Mouse (Mus musculus) heart, postnatal 0 days (tissue): ENCODE measurements around the gene Fam221b. TPM values are rescaled to one million over a fixed set of nuclear protein-coding genes. Genes with fewer than 3 reads are reported as not detected.

Experiments
- ATAC-seq: fragments of 200-750 bp; cut with Nextera tagmentation; 2 replicates; pipeline ENCODE4 v1.8.0; 2017; ENCODE audit warnings: low read depth, moderate number of reproducible peaks, moderate library complexity; ENCODE audit not compliant: insufficient read depth
- DNase-seq: peaks from one replicate; pipeline ENCODE4 v3.0.0-alpha.2; 2016; ENCODE audit warnings: low spot score
- H3K27ac ChIP-seq: fragments of 300-500 bp; sonication (generic); 2 replicates; pipeline ENCODE4 v1.5.1; 2014; ENCODE audit warnings: low read depth, mild to moderate bottlenecking
- H3K27me3 ChIP-seq: fragments of 300-500 bp; sonication (generic); 2 replicates; pipeline ENCODE4 v1.6.1; 2014; ENCODE audit warnings: low read length, mixed read lengths; ENCODE audit not compliant: control insufficient read depth, insufficient read depth
- H3K36me3 ChIP-seq: fragments of 300-500 bp; sonication (generic); replicated peaks from 2 replicates; pipeline ENCODE4 v1.6.1; 2014; ENCODE audit warnings: low read length, mixed read lengths; ENCODE audit not compliant: control insufficient read depth, insufficient read depth
- H3K4me1 ChIP-seq: fragments of 300-500 bp; sonication (generic); 2 replicates; pipeline ENCODE4 v1.6.1; 2014; ENCODE audit warnings: antibody characterized with exemption; ENCODE audit not compliant: control insufficient read depth, insufficient read depth
- H3K4me2 ChIP-seq: fragments of 300-500 bp; sonication (generic); 2 replicates; pipeline ENCODE4 v1.6.1; 2014; ENCODE audit warnings: low read depth, mild to moderate bottlenecking, low read length, moderate library complexity
- H3K4me3 ChIP-seq: fragments of 300-500 bp; sonication (generic); 2 replicates; pipeline ENCODE4 v1.5.1; 2014; ENCODE audit warnings: low read depth, low read length
- H3K9ac ChIP-seq: fragments of 300-500 bp; sonication (generic); replicated peaks from 2 replicates; pipeline ENCODE4 v1.6.1; 2014; ENCODE audit warnings: low read depth, low read length, mixed read lengths
- H3K9me3 ChIP-seq: fragments of 300-500 bp; sonication (generic); replicated peaks from 2 replicates; pipeline ENCODE4 v1.6.1; 2016; ENCODE audit warnings: low read length; ENCODE audit not compliant: control insufficient read depth
- CTCF ChIP-seq: IDR thresholded peaks from 2 replicates; pipeline ENCODE4 v1.5.1; 2016; ENCODE audit warnings: antibody characterized with exemption, control low read depth, low read depth
- EP300 ChIP-seq: IDR thresholded peaks from 2 replicates; pipeline ENCODE4 v1.6.1; 2016; ENCODE audit warnings: antibody characterized with exemption, low read depth
- WGBS: fragments of 180-500 bp; shearing (Covaris S2); extraction: QIAGEN DNeasy Blood & Tissue Kit; methylation state at CpG from one replicate; pipeline ENCODE4 v1.1.7; 2014; 5-methylcytosine and 5-hydroxymethylcytosine counted together
- polyA plus RNA-seq: library from polyadenylated mRNA; unstranded; fragments of >200 nt; fragmentation: Nextera tagmentation; extraction: Ambion mirVana; gene quantifications from 2 replicates; pipeline ENCODE4 v1.2.1, GENCODE M21; 2015
- total RNA-seq: library from RNA; depleted of rRNA; stranded (reverse); fragments of >200 nt; gene quantifications from 2 replicates; pipeline ENCODE4 v1.2.3, GENCODE M21; 2014; ENCODE audit warnings: low replicate concordance; rRNA removed

Gene Fam221b
- total RNA-seq (not detected in 2 replicates), polyA plus RNA-seq (3.6 and 4.0 TPM in 2 replicates)

GRCm38 (mm10) chr4:43668782-43669427 lies at the start of gene Fam221b, which contains the start of gene Tmem8b:
Gene Fam221b (minus strand): TSS chr4:43669145.
Gene Tmem8b (plus strand): TSS chr4:43668971.
- Histone ChIP-seq H3K36me3 (no peaks in the 10 kb centered on the region), H3K27me3 (peaks cover 8% of the 10 kb centered on the region), H3K4me3 (peak within 1 kb of the TSS; percentile 78), H3K4me1 (0 out of 2 replicates have a peak, but pooled peaks cover 8% of the 10 kb centered on the region), H3K4me2 (peak within 1 kb of the TSS; percentile 92), H3K9me3 (no peaks in the 10 kb centered on the region), H3K27ac (peak within 1 kb of the TSS; percentile 77), H3K9ac (peak within 1 kb of the TSS; percentile 86)
- DNase-seq (peak; percentile 77), ATAC-seq (peak; percentile 91)
- TF ChIP-seq EP300, result no peak
- TF ChIP-seq CTCF, result no peak
- WGBS, result under 1% methylated on average over 40 of the region's 41 CpGs

GRCm38 (mm10) chr4:43713652-43714219 lies 44.8 kb upstream of the Fam221b start:
- H3K9ac ChIP-seq, result no peak overlapping the region
- peaks cover 7% of the 10 kb centered on the region; the same call in 1 of the 2 replicates for H3K4me1 ChIP-seq
- TF ChIP-seq EP300 (no peak), CTCF (no peak)
- no peaks in the 10 kb centered on the region for H3K36me3 ChIP-seq
- no peak for ATAC-seq
- no peaks in the 10 kb centered on the region for H3K9me3 ChIP-seq
- 0 out of 2 replicates have a peak, but pooled peaks cover 3% of the 10 kb centered on the region for H3K27me3 ChIP-seq
- no peak overlapping the region for H3K4me3 ChIP-seq
- WGBS, result 54% methylated on average over 7 of the region's 7 CpGs
- no peak for DNase-seq
- no peak overlapping the region for H3K4me2 ChIP-seq
- no peak overlapping the region for H3K27ac ChIP-seq

GRCm38 (mm10) chr4:43711821-43712220 lies 42.9 kb upstream of the Fam221b start:
- Histone ChIP-seq H3K36me3 (no peaks in the 10 kb centered on the region), H3K4me3 (no peak overlapping the region), H3K4me1 (peaks cover 7% of the 10 kb centered on the region; the same call in 1 of the 2 replicates), H3K27ac (no peak overlapping the region), H3K9ac (no peak overlapping the region), H3K27me3 (0 out of 2 replicates have a peak, but pooled peaks cover 3% of the 10 kb centered on the region), H3K4me2 (no peak overlapping the region), H3K9me3 (no peaks in the 10 kb centered on the region)
- ATAC-seq (peak; percentile 62; the same call in 1 of the 2 replicates), DNase-seq (peak; percentile 72)
- WGBS, result 0% methylated on average over 2 of the region's 2 CpGs
- peak; percentile 90 for TF ChIP-seq CTCF
- TF ChIP-seq EP300, result no peak

- H3K27ac ChIP-seq, result no peak within 1 kb of the TSS
- ATAC-seq, result no peak
- WGBS, result 53% methylated on average over 6 of the region's 6 CpGs
- peaks cover 7% of the 10 kb centered on the region; the same call in 1 of the 2 replicates for H3K4me1 ChIP-seq
- no peak for TF ChIP-seq CTCF
- TF ChIP-seq EP300, result no peak
- 0 out of 2 replicates have a peak, but pooled peaks cover 3% of the 10 kb centered on the region for H3K27me3 ChIP-seq
- no peak within 1 kb of the TSS for H3K9ac ChIP-seq
- no peak within 1 kb of the TSS for H3K4me3 ChIP-seq
- H3K9me3 ChIP-seq, result no peaks in the 10 kb centered on the region
- DNase-seq, result no peak
- no peaks in the 10 kb centered on the region for H3K36me3 ChIP-seq
- no peak within 1 kb of the TSS for H3K4me2 ChIP-seq
Measured at GRCm38 (mm10) chr4:43709869-43710268, 40.9 kb upstream of the Fam221b start, which contains the start of gene Olfr71. Gene Olfr71 (minus strand): TSS chr4:43710255.

GRCm38 (mm10) chr4:43705991-43706390 lies 37.0 kb upstream of the Fam221b start:
- DNase-seq (no peak), ATAC-seq (no peak)
- Histone ChIP-seq H3K4me2 (no peak overlapping the region), H3K27ac (no peak overlapping the region), H3K9ac (no peak overlapping the region), H3K4me3 (no peak overlapping the region), H3K9me3 (no peaks in the 10 kb centered on the region), H3K4me1 (no peaks in the 10 kb centered on the region), H3K27me3 (0 out of 2 replicates have a peak, but pooled peaks cover 3% of the 10 kb centered on the region), H3K36me3 (no peaks in the 10 kb centered on the region)
- TF ChIP-seq EP300 (no peak), CTCF (no peak)
- WGBS, result 65% methylated on average over 13 of the region's 13 CpGs
